Mouse (Mus musculus) midbrain, embryonic 16.5 days (tissue): ENCODE data around the gene Them7. TPM values are rescaled to one million over a fixed set of nuclear protein-coding genes. Genes with fewer than 3 reads are reported as not detected.

Experiments
- ATAC-seq: fragments of 200-750 bp; cut with Nextera tagmentation; 2 replicates; pipeline ENCODE4 v1.8.0; 2017; ENCODE audit warnings: moderate TSS enrichment
- H3K27ac ChIP-seq: fragments of 300-500 bp; sonication (generic); 2 replicates; pipeline ENCODE4 v1.5.1; 2014; ENCODE audit warnings: mild to moderate bottlenecking, low read length, mixed read lengths
- H3K27me3 ChIP-seq: fragments of 300-500 bp; sonication (generic); 2 replicates; pipeline ENCODE4 v1.6.1; 2014; ENCODE audit warnings: low read depth, low read length, mixed read lengths; ENCODE audit not compliant: control insufficient read depth, insufficient read depth
- H3K36me3 ChIP-seq: fragments of 300-500 bp; sonication (generic); 2 replicates; pipeline ENCODE4 v1.6.1; 2014; ENCODE audit warnings: mild to moderate bottlenecking, low read length, moderate library complexity, mixed read lengths; ENCODE audit not compliant: control insufficient read depth, insufficient read depth
- H3K4me1 ChIP-seq: fragments of 300-500 bp; sonication (generic); 2 replicates; pipeline ENCODE4 v1.6.1; 2014; ENCODE audit warnings: mild to moderate bottlenecking, low read length, mixed read lengths; ENCODE audit not compliant: control insufficient read depth, insufficient read depth
- H3K4me2 ChIP-seq: fragments of 300-500 bp; sonication (generic); 2 replicates; pipeline ENCODE4 v1.6.1; 2014; ENCODE audit warnings: mild to moderate bottlenecking, low read length, mixed read lengths
- H3K4me3 ChIP-seq: fragments of 300-500 bp; sonication (generic); 2 replicates; pipeline ENCODE4 v1.5.1; 2014; ENCODE audit warnings: low read depth, mild to moderate bottlenecking, low read length, moderate library complexity, mixed read lengths
- H3K9ac ChIP-seq: fragments of 300-500 bp; sonication (generic); 2 replicates; pipeline ENCODE4 v1.6.1; 2014; ENCODE audit warnings: low read depth, low read length, mixed read lengths
- H3K9me3 ChIP-seq: fragments of 300-500 bp; sonication (generic); replicated peaks from 2 replicates; pipeline ENCODE4 v1.6.1; 2014; ENCODE audit warnings: mild to moderate bottlenecking, low read length, mixed read lengths; ENCODE audit not compliant: control insufficient read depth, poor library complexity, severe bottlenecking
- WGBS: fragments of 180-500 bp; shearing (Covaris S2); extraction: QIAGEN DNeasy Blood & Tissue Kit; methylation state at CpG from one replicate; pipeline ENCODE4 v1.1.7; 2014; 5-methylcytosine and 5-hydroxymethylcytosine counted together
- polyA plus RNA-seq: library from polyadenylated mRNA; unstranded; fragments of >200 nt; fragmentation: Nextera tagmentation; extraction: Ambion mirVana; gene quantifications from 2 replicates; pipeline ENCODE4 v1.2.1, GENCODE M21; 2015

Them7 gene
- polyA plus RNA-seq, 1 experiment from 2014 or later: not detected

- ATAC-seq: no peak
- H3K27ac ChIP-seq: no peak overlapping the region
- no peaks in the 10 kb centered on the region for H3K4me1 ChIP-seq
- 91% methylated on average over 4 of the region's 4 CpGs for WGBS
- H3K9me3 ChIP-seq: no peaks in the 10 kb centered on the region
- H3K9ac ChIP-seq: no peak overlapping the region
- no peak overlapping the region for H3K4me2 ChIP-seq
- 0 out of 2 replicates have a peak, but pooled peaks cover 3% of the 10 kb centered on the region for H3K36me3 ChIP-seq
- H3K4me3 ChIP-seq: no peak overlapping the region
- H3K27me3 ChIP-seq: no peaks in the 10 kb centered on the region
Observed at GRCm38 (mm10) chr2:105386418-105386817, 162.3 kb downstream of the Them7 start.

- no peaks in the 10 kb centered on the region for H3K9me3 ChIP-seq
- no peak for ATAC-seq
- H3K27ac ChIP-seq: no peak overlapping the region
- WGBS: 88% methylated on average over 17 of the region's 17 CpGs
- no peaks in the 10 kb centered on the region for H3K4me1 ChIP-seq
- no peak overlapping the region for H3K9ac ChIP-seq
- no peak overlapping the region for H3K4me3 ChIP-seq
- 0 out of 2 replicates have a peak, but pooled peaks cover 3% of the 10 kb centered on the region for H3K36me3 ChIP-seq
- H3K27me3 ChIP-seq: no peaks in the 10 kb centered on the region
- H3K4me2 ChIP-seq: no peak overlapping the region
Observed at GRCm38 (mm10) chr2:105389007-105389890, 165.1 kb downstream of the Them7 start.

- H3K4me3 ChIP-seq: no peak overlapping the region
- H3K27me3 ChIP-seq: no peaks in the 10 kb centered on the region
- 0 out of 2 replicates have a peak, but pooled peaks cover 3% of the 10 kb centered on the region for H3K36me3 ChIP-seq
- 69% methylated on average over 6 of the region's 6 CpGs for WGBS
- H3K27ac ChIP-seq: no peak overlapping the region
- no peak overlapping the region for H3K4me2 ChIP-seq
- no peak overlapping the region for H3K9ac ChIP-seq
- H3K4me1 ChIP-seq: no peaks in the 10 kb centered on the region
- peak; percentile 83 for ATAC-seq
- H3K9me3 ChIP-seq: no peaks in the 10 kb centered on the region
Observed at GRCm38 (mm10) chr2:105390653-105391413, 166.7 kb downstream of the Them7 start.

- Histone ChIP-seq H3K9me3 (no peaks in the 10 kb centered on the region), H3K9ac (no peak overlapping the region), H3K36me3 (0 out of 2 replicates have a peak, but pooled peaks cover 3% of the 10 kb centered on the region), H3K27me3 (no peaks in the 10 kb centered on the region), H3K4me1 (no peaks in the 10 kb centered on the region), H3K4me3 (no peak overlapping the region), H3K27ac (no peak overlapping the region), H3K4me2 (no peak overlapping the region)
- peak; percentile 23; the same call in 1 of the 2 replicates for ATAC-seq
- WGBS: 70% methylated on average over 4 of the region's 4 CpGs
Observed at GRCm38 (mm10) chr2:105391414-105391784, 167.3 kb downstream of the Them7 start.

- Histone ChIP-seq H3K4me2 (no peak overlapping the region), H3K9ac (no peak overlapping the region), H3K27ac (no peak overlapping the region), H3K36me3 (0 out of 2 replicates have a peak, but pooled peaks cover 3% of the 10 kb centered on the region), H3K27me3 (no peaks in the 10 kb centered on the region), H3K9me3 (no peaks in the 10 kb centered on the region), H3K4me3 (no peak overlapping the region), H3K4me1 (no peaks in the 10 kb centered on the region; the same call in 1 of the 2 replicates)
- ATAC-seq: no peak
- 78% methylated on average over 2 of the region's 2 CpGs for WGBS
Observed at GRCm38 (mm10) chr2:105392514-105392913, 168.4 kb downstream of the Them7 start.

GRCm38 (mm10) chr2:105394375-105394774 lies 170.3 kb downstream of the Them7 start:
- peaks cover 4% of the 10 kb centered on the region for H3K4me1 ChIP-seq
- H3K36me3 ChIP-seq: no peaks in the 10 kb centered on the region
- H3K4me3 ChIP-seq: no peak overlapping the region
- no peak overlapping the region for H3K4me2 ChIP-seq
- H3K27me3 ChIP-seq: no peaks in the 10 kb centered on the region; the same call in 1 of the 2 replicates
- no peak overlapping the region for H3K9ac ChIP-seq
- no peak overlapping the region for H3K27ac ChIP-seq
- WGBS: 92% methylated on average over 4 of the region's 4 CpGs
- H3K9me3 ChIP-seq: no peaks in the 10 kb centered on the region
- ATAC-seq: no peak

GRCm38 (mm10) chr2:105396066-105396465 lies 171.9 kb downstream of the Them7 start:
- no peak for ATAC-seq

GRCm38 (mm10) chr2:105397446-105398211 lies 173.5 kb downstream of the Them7 start:
- Histone ChIP-seq H3K27me3 (peaks cover 7% of the 10 kb centered on the region), H3K4me2 (peak overlapping the region; percentile 98), H3K9ac (no peak overlapping the region), H3K4me1 (peaks cover 4% of the 10 kb centered on the region), H3K36me3 (no peaks in the 10 kb centered on the region), H3K4me3 (peak overlapping the region; percentile 68), H3K9me3 (no peaks in the 10 kb centered on the region), H3K27ac (no peak overlapping the region)
- ATAC-seq: no peak
- 20% methylated on average over 5 of the region's 5 CpGs for WGBS

More at GRCm38 (mm10) chr2:105396066-105396465, 171.9 kb downstream of the Them7 start:
- H3K36me3 ChIP-seq: no peaks in the 10 kb centered on the region
- no peak overlapping the region for H3K9ac ChIP-seq
- peaks cover 4% of the 10 kb centered on the region for H3K4me1 ChIP-seq
- H3K27me3 ChIP-seq: peaks cover 6% of the 10 kb centered on the region
- WGBS: 96% methylated on average over 9 of the region's 9 CpGs
- H3K4me2 ChIP-seq: no peak overlapping the region
- no peaks in the 10 kb centered on the region for H3K9me3 ChIP-seq
- no peak overlapping the region for H3K27ac ChIP-seq
- no peak overlapping the region for H3K4me3 ChIP-seq
